In the genomic region with DNA sequence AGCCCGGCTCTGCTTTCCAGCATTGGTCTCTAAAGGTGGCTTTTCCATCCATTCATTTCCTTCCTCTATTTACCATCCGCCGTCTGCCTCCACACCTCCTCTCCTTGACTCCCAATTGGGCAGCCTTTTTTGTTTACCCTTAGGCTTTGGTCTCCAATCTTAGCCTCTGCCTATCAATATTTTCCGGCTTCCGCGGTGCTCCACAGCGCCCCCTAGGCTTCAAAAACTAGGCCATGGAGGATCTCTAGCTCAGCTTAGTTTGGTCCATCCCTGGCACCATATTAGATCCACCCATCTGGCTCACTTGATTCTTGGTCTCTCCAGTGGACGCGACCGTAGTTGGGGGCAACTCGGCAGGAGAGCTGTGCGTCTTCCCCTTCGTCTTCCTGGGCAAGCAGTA, we compare ENCODE assay signal across 1 mouse cellular context.
TF ChIP-seq lines count a peak whose summit lies in the region.

No protein-coding gene starts in this region.

TF ChIP-seq in MEL, 35 proteins besides CTCF, POLR2A, EP300 and RAD21 (continued from another document):
- no peak for TF ChIP-seq UBTF (IDR thresholded peaks at IDR 0.05; ENCODE audit: borderline replicate concordance, insufficient read depth, low read depth, low read length)
- no peak for TF ChIP-seq MXI1 (IDR thresholded peaks at IDR 0.05; ENCODE audit: low read depth, low read length)
- TF ChIP-seq ELF1 (IDR thresholded peaks at IDR 0.05; ENCODE audit: low read depth, low read length) = no peak
